Mouse (Mus musculus) hindbrain, embryonic 11.5 days (tissue): ENCODE data around the gene Cd180. TPM values are rescaled to one million over a fixed set of nuclear protein-coding genes. Genes with fewer than 3 reads are reported as not detected.
"Not testable (repeated sequence)": the region's sequence is repeated elsewhere in the genome, so short reads cannot be mapped to it uniquely, and the experiment has no call there.

ENCODE experiments used
- ATAC-seq: fragments of 200-750 bp; cut with Nextera tagmentation; 2 replicates; pipeline ENCODE4 v1.8.0; 2017; ENCODE audit warnings: mild to moderate bottlenecking, moderate TSS enrichment, moderate library complexity; ENCODE audit not compliant: low FRiP score
- DNase-seq: peaks from one replicate; pipeline ENCODE4 v3.0.0-alpha.2; 2015; ENCODE audit warnings: low spot score
- H3K27ac ChIP-seq: fragments of 300-500 bp; sonication (generic); 2 replicates; pipeline ENCODE4 v1.5.1; 2014; ENCODE audit warnings: mild to moderate bottlenecking, low read depth, low read length
- H3K27me3 ChIP-seq: fragments of 300-500 bp; sonication (generic); 2 replicates; pipeline ENCODE4 v1.6.1; 2014; ENCODE audit warnings: mild to moderate bottlenecking, low read length, moderate library complexity, mixed read lengths; ENCODE audit not compliant: control insufficient read depth, insufficient read depth
- H3K36me3 ChIP-seq: fragments of 300-500 bp; sonication (generic); 2 replicates; pipeline ENCODE4 v1.6.1; 2014; ENCODE audit warnings: mild to moderate bottlenecking, low read length, moderate library complexity, mixed read lengths; ENCODE audit not compliant: control insufficient read depth, insufficient read depth
- H3K4me1 ChIP-seq: fragments of 300-500 bp; sonication (generic); replicated peaks from 2 replicates; pipeline ENCODE4 v1.6.1; 2014; ENCODE audit warnings: low read length, mixed read lengths; ENCODE audit not compliant: control insufficient read depth, insufficient read depth
- H3K4me2 ChIP-seq: fragments of 300-500 bp; sonication (generic); replicated peaks from 2 replicates; pipeline ENCODE4 v1.6.1; 2014; ENCODE audit warnings: mild to moderate bottlenecking, low read depth, low read length
- H3K4me3 ChIP-seq: fragments of 300-500 bp; sonication (generic); 2 replicates; pipeline ENCODE4 v1.5.1; 2014; ENCODE audit warnings: low read depth, low read length
- H3K9ac ChIP-seq: fragments of 300-500 bp; sonication (generic); 2 replicates; pipeline ENCODE4 v1.6.1; 2014; ENCODE audit warnings: low read depth, low read length
- H3K9me3 ChIP-seq: fragments of 300-500 bp; sonication (generic); 2 replicates; pipeline ENCODE4 v1.6.1; 2016; ENCODE audit warnings: low read length; ENCODE audit not compliant: control insufficient read depth
- WGBS: fragments of 180-500 bp; shearing (Covaris S2); extraction: QIAGEN DNeasy Blood & Tissue Kit; methylation state at CpG from one replicate; pipeline ENCODE4 v1.1.7; 2014; 5-methylcytosine and 5-hydroxymethylcytosine counted together
- polyA plus RNA-seq: library from polyadenylated mRNA; unstranded; fragments of >200 nt; fragmentation: Nextera tagmentation; extraction: Ambion mirVana; gene quantifications from 2 replicates; pipeline ENCODE4 v1.2.1, GENCODE M21; 2014

Gene Cd180
- polyA plus RNA-seq, 1 experiment from 2014 or later = 1.2 TPM

GRCm38 (mm10) chr13:102668933-102669332 is 24.4 kb upstream of the Cd180 start:
- DNase-seq = no peak
- Histone ChIP-seq H3K4me1 (no peaks in the 10 kb centered on the region), H3K36me3 (no peaks in the 10 kb centered on the region)

GRCm38 (mm10) chr13:102669522-102670256 is 23.7 kb upstream of the Cd180 start:
- no peaks in the 10 kb centered on the region for H3K9me3 ChIP-seq
- no peaks in the 10 kb centered on the region for H3K36me3 ChIP-seq
- ATAC-seq (no peak), DNase-seq (no peak)
- H3K4me3 ChIP-seq = no peak overlapping the region
- no peak overlapping the region for H3K4me2 ChIP-seq
- H3K9ac ChIP-seq = no peak overlapping the region
- H3K27ac ChIP-seq = no peak overlapping the region
- H3K4me1 ChIP-seq = no peaks in the 10 kb centered on the region
- WGBS = 60% methylated on average over 14 of the region's 14 CpGs
- no peaks in the 10 kb centered on the region for H3K27me3 ChIP-seq

More at GRCm38 (mm10) chr13:102668933-102669332, 24.4 kb upstream of the Cd180 start:
- no peak overlapping the region for H3K9ac ChIP-seq
- no peak overlapping the region for H3K4me2 ChIP-seq
- no peak overlapping the region for H3K27ac ChIP-seq
- WGBS = 81% methylated on average over 6 of the region's 6 CpGs
- no peak for ATAC-seq
- H3K27me3 ChIP-seq = no peaks in the 10 kb centered on the region
- no peaks in the 10 kb centered on the region for H3K9me3 ChIP-seq
- H3K4me3 ChIP-seq = no peak overlapping the region

DNA sequence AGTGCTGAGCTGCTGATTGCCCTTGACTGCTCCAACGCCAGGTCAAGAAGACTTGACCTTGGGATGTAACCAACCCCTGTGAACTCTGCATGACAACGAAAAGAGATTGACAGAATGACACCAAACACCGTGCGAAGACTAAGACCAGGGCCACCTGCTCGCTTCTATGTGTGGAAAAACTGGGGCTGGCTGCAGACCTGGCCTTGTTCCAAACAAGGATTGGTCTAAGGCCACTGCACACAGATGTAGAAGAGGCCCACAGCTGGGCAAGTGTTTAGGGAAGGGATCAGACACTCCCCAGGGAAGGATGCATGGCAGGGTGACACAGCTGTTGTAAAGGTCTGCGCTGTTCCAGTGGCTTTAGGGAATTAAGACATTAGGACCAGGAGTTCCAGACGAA is 22.9 kb upstream of the Cd180 start:
- H3K4me1 ChIP-seq = no peaks in the 10 kb centered on the region
- WGBS = 66% methylated on average over 7 of the region's 7 CpGs

DNA sequence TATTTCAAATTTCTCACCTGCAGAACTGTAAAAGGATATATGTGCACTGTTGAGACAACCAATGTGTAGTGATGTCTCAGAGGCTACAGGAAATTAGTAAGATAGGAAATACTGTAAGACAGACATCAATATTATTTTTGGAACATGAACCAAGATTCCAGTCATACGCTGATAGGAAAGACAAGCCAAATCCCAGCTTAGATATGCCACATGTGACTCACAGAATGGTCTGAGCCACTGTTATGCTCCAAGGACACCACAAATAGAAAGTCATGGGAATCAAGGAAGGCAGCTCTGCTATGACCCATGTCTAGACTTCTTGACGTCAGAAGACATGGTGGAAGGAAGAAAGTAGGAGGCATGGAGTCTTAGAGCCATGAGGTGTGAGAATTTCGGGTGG is 19.3 kb upstream of the Cd180 start:
- H3K36me3 ChIP-seq = no peaks in the 10 kb centered on the region
- no peak overlapping the region for H3K4me3 ChIP-seq
- ATAC-seq = no peak
- no peak for DNase-seq
- H3K27ac ChIP-seq = no peak overlapping the region
- H3K9ac ChIP-seq = no peak overlapping the region
- H3K4me2 ChIP-seq = no peak overlapping the region
- H3K9me3 ChIP-seq = no peaks in the 10 kb centered on the region
- 93% methylated on average over 3 of the region's 3 CpGs for WGBS
- H3K4me1 ChIP-seq = no peaks in the 10 kb centered on the region
- no peaks in the 10 kb centered on the region for H3K27me3 ChIP-seq

More for the DNA sequence above, 22.9 kb upstream of the Cd180 start:
- no peak overlapping the region for H3K27ac ChIP-seq
- ATAC-seq (no peak), DNase-seq (no peak)
- no peak overlapping the region for H3K4me2 ChIP-seq
- H3K36me3 ChIP-seq = no peaks in the 10 kb centered on the region
- no peaks in the 10 kb centered on the region for H3K27me3 ChIP-seq
- no peak overlapping the region for H3K4me3 ChIP-seq
- no peak overlapping the region for H3K9ac ChIP-seq
- H3K9me3 ChIP-seq = no peaks in the 10 kb centered on the region

DNA sequence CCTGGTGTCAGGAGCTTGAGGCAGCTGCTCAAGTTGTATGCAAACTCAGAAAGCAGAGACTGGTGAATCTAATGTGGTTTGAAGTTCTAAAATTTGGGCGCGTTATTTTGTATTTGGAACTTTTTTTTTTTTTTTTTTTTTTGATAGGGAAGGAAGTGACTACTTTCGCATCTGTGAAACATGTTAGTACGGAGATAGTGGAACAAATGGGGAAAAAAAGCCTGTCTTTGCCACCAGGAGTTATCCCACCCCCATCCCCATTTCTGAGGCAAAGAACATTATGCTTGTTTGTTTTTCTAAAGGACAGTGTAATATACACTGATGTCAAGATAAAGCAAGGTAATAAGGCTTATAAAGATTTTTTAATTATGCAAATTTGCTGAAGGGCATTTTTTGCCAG is 15.8 kb upstream of the Cd180 start:
- 87% methylated on average over 4 of the region's 4 CpGs for WGBS
- not testable (repeated sequence) for H3K4me2 ChIP-seq, H3K36me3 ChIP-seq, DNase-seq, H3K9ac ChIP-seq, H3K9me3 ChIP-seq, H3K27ac ChIP-seq, ATAC-seq, H3K4me3 ChIP-seq, H3K27me3 ChIP-seq, H3K4me1 ChIP-seq

GRCm38 (mm10) chr13:102678482-102678881 is 14.9 kb upstream of the Cd180 start:
- WGBS = 9% methylated on average over 2 of the region's 2 CpGs
- ATAC-seq = peak; percentile 60

DNA sequence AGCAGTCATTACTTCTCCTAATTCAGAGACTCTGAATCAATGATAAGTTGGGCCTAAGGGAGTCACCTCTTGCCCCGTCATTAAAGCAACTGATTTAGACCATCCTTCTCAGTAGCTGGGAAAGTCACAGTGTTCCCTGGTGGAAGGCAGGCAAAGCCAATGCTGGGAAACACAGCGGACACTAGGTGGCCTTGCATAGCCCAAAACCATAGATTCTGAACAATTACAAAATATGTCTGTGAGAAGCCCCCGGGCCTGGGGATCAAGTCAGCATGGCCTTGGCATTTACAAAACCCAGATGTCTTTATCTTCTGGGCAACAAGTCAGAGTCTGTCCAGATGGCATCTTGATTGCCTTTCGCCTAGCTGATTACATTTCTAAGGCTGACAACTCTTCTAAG is 8.5 kb upstream of the Cd180 start:
- Histone ChIP-seq H3K27me3 (no peaks in the 10 kb centered on the region), H3K36me3 (no peaks in the 10 kb centered on the region), H3K9me3 (no peaks in the 10 kb centered on the region), H3K9ac (no peak overlapping the region), H3K4me2 (no peak overlapping the region), H3K4me3 (no peak overlapping the region), H3K4me1 (no peaks in the 10 kb centered on the region), H3K27ac (no peak overlapping the region)
- DNase-seq (no peak), ATAC-seq (no peak)
- 86% methylated on average over 4 of the region's 4 CpGs for WGBS

More at GRCm38 (mm10) chr13:102678482-102678881, 14.9 kb upstream of the Cd180 start:
- no peak overlapping the region for H3K27ac ChIP-seq
- H3K4me2 ChIP-seq = no peak overlapping the region
- no peak overlapping the region for H3K9ac ChIP-seq
- H3K9me3 ChIP-seq = no peaks in the 10 kb centered on the region
- H3K4me3 ChIP-seq = no peak overlapping the region
- H3K36me3 ChIP-seq = no peaks in the 10 kb centered on the region
- H3K4me1 ChIP-seq = no peaks in the 10 kb centered on the region
- peak; percentile 86 for DNase-seq
- H3K27me3 ChIP-seq = no peaks in the 10 kb centered on the region

DNA sequence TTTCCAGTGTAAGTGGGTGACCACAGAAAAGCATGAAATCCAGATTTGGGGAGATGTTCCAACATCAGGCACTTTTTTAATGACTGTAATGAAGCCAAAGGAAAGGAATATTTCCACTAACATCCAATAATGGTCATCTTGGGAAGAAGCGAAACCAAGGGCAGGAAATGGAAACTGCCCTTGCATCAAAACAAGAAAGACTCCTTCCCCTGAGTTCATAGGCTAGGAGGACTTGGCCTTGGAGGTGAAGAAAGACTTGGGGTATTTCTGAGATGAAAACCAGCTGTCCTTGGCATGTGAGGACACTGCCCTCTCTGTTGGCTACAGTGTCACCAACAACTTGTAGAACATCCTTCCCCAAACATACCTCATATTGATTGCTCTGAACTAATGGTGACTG is 5.2 kb upstream of the Cd180 start:
- H3K4me3 ChIP-seq = no peak overlapping the region
- no peaks in the 10 kb centered on the region for H3K4me1 ChIP-seq
- no peak overlapping the region for H3K4me2 ChIP-seq
- H3K36me3 ChIP-seq = no peaks in the 10 kb centered on the region
- no peak overlapping the region for H3K27ac ChIP-seq
- H3K27me3 ChIP-seq = no peaks in the 10 kb centered on the region
- 96% methylated on average over 1 of the region's 1 CpGs for WGBS
- no peak overlapping the region for H3K9ac ChIP-seq
- no peaks in the 10 kb centered on the region for H3K9me3 ChIP-seq
- ATAC-seq (no peak), DNase-seq (no peak)
